Mouse (Mus musculus): ENCODE results near the gene Hinfp.
A peak's percentile ranks its signal among the peaks of the same experiment; 100 is the strongest.
"Not testable (repeated sequence)": the region's sequence is repeated elsewhere in the genome, so short reads cannot be mapped to it uniquely, and the experiment has no call there.

The Hinfp gene

DNA sequence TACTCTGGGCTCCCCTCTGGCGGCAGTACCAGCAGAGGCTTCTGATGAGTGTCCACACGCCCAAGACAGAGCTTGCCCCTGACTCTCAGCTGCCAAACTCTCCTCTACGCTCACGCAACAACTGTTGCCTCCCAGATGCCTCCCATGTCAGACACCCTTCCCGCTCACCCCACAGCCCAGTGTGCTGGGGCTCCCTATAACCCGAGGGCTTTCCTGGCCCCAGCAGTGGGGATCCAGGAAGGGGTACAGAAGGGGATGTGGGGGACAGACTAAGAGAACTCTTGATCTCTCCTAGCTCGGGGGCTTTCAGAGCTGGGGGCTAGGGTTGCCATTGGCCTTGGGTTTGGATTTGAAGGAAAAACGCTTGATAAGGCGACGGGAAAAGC is 5.3 kb upstream of the Hinfp start:
- no peak for DNase-seq

DNA sequence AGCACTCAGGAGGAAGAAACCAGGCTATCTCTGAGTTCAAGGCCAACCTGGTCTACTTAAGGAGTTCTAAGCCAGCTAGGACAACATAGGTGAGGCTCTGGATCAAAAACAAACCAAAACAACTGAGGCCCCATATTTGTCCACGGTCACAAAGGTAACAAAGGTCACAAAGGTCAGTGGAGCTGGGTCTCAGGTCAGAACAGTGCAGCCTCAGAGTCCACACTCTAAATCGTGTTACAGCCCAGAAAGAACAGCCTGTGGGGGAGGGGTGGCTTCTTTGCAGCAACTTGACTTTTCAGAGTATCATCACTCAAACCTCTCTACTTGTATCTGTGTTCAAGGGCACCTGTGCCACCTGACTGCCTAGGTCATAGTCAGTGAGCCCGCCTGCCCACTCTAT is 4.3 kb upstream of the Hinfp start:
- DNase-seq, result no peak

DNA sequence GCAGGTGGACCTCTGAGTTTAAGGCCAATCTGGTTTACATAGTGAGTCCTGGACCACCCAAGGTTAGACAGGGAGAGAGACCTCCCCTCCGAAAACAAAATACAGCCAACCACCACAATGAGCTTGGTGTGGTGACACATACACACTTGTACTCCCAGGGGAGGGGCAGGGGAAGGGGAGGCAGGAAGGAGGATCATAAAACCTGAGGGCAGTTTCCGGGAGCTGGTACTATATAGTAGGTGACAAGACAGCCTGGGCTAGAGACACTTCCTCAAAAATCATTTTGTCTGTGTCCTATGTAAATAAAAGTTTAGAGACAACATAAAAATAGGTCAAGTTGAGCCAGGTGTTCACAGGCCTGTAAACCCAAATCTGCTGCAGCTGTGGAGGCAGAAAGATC is 1.8 kb upstream of the Hinfp start:
- no peak for DNase-seq

DNA sequence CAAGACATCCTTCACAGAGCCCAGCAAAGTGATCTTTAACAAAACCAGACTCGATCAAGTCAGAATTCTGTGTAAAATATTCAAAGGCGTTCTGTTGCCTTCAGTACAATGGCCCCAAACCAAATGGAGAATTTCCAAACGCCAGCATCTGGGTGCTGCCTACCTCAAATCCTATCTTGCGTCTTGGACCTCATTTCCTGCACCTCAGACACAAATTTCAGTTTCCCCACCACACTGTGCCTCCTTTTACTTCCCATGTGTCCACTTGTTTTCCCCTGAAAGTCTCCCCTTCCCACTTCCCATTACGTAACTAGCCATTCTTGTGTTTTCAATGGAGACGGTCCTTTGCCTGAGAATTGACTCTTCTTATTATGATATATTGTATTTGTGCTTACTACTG is 1.1 kb upstream of the Hinfp start:
- DNase-seq, result no peak

DNA sequence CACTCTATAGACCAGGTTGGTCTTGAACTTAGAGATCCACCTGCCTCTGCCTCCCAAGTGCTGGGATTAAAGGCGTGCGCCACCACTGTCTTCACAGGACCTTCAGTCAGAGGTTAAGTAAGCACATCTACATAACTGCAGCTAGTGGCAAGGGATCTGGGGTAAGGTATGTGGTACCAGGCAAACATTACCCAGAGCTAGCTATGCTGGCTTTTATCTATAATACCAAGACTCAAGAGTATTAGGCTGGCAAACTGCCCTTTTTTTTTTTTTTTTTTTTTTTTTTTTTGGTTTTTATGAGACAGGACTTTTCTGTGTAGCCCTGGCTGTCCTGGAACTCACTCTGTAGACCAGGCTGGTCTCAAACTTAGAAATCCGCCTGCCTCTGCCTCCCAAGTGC is 5.5 kb downstream of the Hinfp start:
- not testable (repeated sequence) for DNase-seq

DNA sequence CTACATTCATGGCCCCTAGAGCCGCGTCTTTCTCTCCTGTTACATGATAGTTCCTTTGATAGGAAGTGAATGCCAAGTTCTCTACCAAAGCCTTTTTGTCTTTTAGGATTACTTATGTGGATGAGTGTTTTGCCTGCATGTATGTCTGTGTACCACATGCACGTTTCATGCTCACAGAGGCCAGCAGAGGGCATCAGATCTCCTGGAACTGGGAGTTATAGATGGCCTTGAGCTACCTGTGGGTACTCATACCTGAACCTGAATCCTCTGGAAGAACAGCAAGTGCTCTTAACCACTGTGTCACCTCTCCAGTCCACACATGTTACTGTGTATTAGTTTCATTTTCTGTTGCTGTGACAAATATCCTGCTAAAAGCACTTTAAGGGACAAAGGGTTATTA is 13.0 kb downstream of the Hinfp start:
- DNase-seq, result peak; percentile 61

DNA sequence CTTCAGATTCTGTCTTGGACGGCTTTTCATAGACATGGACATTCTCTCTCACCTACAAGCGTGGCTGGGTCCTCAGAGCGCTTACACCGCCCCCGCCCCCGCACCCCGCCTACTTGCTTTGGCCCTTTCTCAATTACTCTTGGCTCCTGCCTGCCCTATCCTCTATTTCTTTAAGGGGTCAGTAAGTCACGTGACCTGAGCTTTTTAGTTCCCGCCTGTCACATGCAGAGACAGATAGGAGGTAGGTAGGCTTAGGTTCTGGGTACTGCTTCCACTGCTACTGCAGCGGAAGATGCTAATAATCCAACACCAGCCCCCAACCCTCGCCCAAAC is 16.5 kb downstream of the Hinfp start:
- no peak for DNase-seq

DNA sequence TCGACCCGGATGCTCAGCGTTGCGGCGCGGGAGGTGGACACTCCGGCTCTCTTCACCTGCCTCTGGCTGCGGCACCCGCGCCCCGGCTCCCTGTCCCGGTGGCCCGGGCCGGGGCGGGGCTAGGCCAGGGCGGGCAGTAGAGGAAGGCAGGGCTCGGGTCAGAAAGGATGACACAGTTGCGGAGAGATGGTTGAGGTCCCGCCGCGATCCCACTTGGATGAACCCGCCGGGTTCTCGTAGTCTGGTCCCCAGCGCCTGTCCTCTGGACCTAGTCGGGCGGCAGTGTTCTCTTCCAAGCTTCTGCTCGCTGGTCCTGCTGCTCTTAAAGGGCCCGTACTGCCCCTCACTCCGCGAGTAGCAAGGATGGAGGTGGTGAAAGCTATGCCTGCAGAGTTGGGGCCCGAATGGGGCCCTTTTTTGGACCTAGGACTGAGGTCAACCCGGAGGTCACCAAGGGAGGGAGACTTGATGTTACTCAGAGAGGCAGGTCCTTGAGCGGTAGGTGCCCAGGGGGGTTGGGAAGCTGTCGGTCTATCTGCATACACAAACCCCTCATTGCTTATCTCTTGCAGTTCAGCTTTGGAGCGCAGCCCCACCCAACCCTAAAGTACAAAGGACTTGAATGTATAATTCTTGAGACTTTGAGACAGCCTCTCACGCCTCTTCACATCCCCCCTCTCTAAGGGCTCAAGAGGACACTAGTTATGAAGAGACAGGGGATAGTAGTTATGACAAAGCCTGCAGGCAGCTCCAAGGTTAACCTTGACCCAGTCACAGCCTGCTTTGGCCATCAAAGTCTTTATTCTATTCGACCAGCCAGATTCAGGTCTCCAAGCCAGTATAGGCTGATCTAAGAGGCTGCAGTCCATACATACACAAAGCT is 17.2 kb downstream of the Hinfp start, which contains the start of gene Abcg4:
Gene Abcg4, minus strand, starts transcription at position 540 of the 883 bp plus-strand sequence.
- peak; percentile 21 for DNase-seq

DNA sequence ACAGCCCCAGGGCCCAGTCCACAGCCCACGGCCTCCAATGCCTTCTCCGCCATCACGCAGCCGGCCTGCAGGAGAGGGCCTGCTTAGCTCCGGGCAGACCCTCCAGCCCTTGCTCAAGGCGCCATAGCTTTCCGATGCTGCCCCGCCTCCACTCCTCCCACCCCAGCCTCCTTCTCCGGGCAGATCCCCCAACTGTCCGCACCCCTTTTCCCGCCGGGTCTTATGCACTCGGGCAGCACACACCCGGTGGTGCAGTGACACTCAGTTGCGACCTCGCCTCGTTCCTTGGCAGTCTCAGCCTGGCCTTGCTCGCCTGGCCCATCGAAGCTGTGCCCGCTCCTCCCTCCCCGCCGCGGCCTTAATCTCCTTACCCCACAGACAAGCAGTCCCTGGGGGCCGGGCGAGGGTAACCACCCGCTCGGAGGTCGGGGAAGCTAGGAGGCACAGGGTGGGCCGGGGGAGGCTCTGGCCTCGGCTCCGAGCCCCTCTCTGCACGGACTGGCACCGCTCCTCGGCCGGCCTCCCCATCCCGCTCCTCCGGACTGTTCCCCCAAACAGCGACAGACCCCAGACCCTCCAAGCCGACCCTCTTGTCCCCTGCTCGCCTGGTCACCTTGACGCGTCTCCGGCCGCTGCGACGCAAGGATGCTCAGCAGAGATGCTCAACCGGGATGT is 17.9 kb downstream of the Hinfp start:
- peak; percentile 37 for DNase-seq

DNA sequence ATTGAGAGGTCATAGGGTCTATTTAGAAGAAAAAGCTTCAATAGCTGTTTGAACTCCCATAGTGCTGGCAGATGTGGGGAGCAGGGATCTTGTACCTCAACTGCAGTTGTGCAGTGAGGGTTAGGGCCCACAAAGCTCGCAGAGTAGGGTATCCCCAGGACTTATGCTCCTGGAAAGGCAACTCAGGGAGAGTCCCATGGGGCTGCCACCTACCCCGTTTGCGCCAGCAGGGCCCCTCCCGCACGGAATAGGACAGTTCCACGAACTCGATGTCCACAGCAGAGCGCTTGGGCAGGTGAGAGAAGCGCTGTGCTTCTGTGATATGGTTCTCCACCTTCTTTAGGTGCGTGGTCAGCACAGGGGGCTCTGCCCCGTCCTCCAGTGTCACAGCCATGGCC is 18.5 kb downstream of the Hinfp start:
- DNase-seq, result no peak

DNA sequence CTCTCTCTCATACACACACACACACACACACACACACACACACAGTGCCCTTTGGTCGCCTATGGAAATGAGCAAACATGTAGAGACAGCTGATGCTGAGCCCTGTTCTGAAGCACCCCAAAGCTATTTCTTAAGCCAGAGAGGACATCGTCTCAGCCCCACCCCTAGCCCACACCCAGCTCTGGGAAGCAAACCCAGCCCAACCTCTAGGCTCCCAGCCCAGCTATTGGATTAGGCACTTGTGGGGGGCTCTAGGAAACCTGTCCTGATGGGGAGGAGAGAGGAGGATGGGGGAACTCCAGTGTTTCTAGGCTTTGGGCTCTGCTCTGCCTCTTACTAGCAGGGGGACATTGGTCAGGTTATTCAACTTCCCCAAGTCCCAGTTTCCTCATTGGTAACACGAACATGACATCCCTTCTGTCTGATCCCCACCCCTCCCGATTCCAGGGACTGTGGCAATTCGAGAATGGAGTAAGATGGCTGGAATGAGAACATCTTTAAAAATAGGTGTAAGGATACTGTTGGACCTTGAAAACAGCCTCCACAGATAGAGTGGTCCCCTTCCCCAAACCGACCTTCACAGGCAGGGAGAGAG is 19.1 kb downstream of the Hinfp start:
- peak; percentile 19 for DNase-seq

DNA sequence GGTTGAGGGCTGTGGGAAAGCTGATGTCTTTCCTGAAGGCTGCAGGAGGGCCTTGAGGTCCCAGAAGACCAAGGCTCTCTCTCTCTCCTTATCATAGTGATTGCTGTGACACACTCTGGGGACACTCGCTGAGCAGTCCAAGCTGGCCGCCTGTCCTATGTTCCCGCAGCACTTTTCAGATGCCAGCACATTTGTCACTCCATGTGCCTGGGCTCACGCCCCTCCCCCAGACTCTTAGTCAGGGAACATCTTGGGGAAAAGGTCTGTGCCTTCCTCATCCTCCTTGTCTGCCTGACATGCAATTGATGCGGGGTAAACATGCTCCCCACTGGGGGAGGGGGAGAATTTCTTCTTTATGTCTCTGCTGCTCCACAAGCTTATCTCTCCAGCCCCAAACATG is 22.3 kb downstream of the Hinfp start:
- DNase-seq, result no peak

DNA sequence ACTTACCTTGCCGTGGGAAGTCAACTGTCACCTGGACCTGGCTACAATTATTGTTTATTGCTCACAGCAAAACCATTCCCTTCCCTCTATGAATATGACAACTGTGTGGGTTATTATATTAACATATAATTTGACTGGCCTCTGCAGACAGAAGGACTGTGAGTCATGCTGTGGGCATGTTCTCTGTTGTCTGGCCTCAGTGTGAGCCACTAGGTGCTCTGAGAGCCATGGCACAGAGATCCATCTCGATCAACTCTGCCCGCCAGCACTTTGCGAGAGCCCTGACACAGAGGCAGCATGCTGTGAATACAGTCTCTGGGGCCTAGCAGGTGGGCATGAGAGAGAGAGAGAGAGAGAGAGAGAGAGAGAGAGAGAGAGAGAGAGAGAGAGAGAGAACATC is 35.5 kb downstream of the Hinfp start:
- DNase-seq, result no peak

DNA sequence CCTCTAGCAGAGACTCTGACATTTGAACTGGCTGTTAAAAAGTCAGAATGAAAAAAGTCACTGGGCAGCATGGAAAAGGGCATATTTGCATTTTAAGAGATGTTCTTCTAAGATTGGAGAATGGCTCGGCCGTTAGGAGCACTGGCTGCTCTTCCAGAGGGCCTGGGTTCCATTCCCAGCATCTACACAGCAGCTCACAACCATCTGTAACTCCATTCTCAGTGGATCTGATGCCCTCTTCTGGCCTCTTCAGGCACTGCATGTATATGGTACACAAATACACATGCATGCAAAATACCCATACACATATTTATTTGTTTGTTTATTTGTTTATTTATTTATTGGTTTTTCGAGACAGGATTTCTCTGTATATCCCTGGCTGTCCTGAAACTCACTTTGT is 36.4 kb downstream of the Hinfp start:
- peak; percentile 33 for DNase-seq

DNA sequence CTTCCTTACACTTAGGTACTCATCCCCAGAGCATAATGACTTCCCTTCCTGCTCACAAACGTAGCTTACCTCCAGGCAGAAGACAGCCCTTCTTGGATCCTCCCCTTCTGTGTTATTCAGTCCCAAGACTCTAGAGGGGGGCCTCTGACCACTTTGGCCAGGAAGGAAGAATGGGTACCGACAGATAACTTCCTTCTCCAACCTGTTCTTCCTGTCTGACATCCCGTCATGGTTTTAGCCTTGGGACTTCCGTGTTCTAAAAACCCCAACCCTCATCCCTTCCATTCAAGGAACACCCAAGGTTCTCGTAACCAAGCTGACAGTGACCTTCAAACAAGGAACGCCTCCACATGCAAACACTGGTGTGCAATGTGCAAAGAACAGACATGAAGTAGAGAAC is 37.0 kb downstream of the Hinfp start, which contains the start of gene Nlrx1:
Gene Nlrx1, minus strand, starts transcription at position 168 of the 400 bp plus-strand sequence.
- DNase-seq, result peak; percentile 38

DNA sequence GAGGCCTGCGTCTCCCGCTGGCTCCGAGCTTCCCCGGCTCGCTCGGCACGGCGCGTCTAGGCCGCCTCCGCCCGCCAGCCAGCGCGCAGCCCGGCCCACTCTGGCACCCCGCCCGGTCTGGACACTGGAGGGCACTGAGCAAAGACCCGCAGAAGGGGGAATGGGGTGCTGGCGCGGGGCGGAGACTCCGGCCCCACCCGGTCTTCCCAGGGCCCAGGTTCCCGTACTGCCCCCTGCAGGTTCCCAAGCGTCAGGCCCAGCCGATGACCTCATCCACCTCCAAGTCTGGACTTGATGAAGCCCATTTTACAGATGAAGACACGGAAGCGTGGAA is 37.5 kb downstream of the Hinfp start:
- peak; percentile 96 for DNase-seq

DNA sequence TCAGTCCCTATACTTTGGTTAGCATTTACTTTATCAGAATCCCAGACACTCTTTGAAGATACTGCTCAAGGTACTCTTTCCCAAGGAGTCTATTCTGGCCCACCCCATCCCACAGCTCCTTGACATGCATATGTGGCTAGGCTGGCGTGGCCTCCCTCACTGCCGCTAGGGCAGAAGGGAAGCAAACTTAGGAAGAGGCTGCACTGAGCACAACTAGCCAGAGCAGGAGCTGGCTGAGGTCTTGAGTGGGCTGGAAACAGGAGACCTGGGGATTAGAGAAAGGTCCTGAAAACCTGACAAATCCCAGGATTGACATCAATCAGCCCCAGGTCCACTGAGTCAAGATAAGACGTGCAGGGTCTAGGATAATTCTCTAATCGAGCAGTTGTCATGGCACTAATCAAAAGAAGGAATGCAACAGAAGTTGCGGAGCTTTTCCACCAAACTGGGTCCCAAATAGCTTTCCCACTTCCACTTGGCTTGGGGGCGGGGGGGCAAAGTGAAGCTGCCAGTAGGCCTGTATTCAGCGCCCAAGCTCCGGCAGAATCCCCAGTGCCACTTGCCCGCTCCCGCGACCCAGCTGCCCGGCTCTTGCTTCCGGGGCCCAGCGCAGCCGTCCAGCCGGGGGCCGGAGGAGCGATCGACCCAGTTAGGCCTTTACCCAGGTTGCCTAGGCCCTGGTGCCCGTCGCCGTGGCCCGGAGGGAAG is 38.0 kb downstream of the Hinfp start:
- peak; percentile 44 for DNase-seq

DNA sequence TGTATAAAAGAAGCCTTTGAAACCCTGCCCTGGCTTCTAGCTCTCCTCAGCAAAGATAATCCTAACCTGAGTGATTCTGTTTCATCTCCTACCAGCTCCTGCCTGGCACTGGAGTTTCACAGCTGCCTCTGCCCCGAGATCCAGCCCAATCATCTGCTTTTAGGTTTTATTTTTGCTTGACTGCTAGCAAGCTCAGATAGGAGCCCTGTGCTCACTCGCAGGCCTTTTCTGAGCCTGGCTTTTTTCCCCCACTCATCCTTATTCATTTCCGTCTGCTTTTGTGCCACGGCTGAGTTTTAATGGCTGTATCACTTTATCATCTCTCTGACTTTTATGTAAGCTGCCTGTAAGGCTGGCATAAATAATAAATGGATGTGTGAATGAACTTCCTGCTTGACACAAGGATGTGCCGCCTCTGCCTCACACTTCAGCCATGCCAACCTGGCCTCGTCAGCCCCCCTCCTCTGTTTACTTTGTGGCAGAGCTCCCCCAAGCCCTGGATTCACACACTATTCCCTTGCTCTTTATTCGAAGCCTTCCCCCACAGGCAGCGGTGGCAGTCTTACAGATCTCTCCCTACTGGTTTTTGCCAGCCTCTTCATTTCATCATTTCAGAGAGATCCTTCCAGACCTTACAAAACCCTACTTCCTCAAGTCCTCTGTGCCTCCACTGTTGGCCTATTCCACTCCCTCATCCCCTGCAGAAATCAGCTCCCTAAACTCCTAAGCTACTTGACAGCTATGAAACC is 38.8 kb downstream of the Hinfp start:
- no peak for DNase-seq

DNA sequence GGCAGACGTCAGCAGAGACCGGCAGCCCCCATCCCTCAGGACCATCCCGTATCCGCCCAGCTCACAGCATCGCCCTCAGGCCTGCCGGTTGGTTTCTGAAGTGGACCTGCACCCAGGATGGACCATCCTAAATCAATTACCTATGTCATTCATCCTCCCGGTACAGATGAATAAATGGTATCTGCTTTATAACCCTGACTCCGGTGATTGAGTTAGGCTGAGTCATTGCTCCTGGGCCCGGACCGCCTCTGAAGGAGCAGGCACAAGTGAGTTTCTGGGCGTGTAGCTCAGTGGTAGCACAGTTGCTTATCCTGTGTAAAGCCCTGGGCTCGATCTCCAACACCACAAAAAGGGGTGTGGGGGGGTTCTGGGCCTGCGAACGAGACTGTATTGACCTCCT is 44.1 kb downstream of the Hinfp start:
- DNase-seq, result no peak

DNA sequence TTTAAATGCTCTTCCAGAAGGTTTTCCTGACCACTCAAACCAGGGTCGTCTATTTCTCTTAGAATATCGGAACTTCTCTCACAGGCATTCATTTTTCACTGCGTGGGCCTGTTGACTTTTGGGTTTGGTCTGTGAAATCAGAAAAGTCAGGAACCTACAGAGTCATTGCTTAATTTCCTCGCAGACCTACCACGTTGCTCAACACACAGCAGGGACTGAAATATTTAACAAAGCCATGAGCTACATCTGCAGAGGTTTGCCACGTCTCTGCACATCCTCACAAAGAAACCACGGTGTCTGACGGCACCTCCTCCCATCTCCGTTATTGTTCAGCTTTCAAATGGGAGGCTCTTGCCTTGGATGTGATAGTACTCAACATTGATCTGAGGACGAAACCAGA is 46.5 kb downstream of the Hinfp start:
- no peak for DNase-seq

DNA sequence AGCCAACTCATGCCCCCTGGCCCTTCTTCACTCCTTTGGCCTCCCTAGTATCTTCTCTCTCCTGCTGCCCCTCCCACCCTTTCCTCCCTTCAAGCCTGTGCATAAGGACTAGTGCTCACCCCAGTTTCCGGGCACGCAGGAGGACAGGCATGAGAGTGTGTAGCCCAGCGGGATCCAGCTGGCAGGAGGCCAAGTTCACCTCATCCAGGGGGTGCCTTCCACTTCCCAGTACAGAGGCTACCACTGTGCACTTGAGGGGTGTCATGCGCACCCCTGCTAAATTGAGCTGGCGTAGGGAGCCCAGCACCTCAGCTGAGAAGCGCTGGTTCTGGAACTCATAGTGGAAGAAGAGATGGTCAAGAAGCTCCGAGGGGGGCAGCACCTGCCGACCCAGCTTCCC is 49.3 kb downstream of the Hinfp start:
- no peak for DNase-seq

DNA sequence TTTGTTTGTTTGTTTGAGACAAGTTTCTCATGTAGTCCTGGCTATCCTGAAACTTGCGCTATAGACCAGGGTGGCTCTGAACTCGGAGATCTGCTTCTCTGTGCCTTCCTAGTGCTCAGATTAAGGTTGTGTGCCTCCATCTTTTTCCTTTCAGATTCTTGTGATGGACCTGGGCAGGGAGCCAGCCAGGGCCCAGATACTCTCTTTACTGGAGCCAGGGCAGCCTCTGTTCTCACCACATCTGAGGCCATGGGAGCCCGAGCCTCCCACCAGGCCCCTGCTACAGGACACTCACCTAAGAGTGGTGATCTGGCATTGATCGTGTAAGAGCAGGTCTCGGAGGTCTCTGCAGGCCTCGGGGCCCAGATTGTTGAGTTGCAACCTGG is 50.3 kb downstream of the Hinfp start:
- no peak for DNase-seq
